Mouse (Mus musculus): ENCODE measurements around the gene Gm19935. TPM values are rescaled to one million over a fixed set of nuclear protein-coding genes. Genes with fewer than 3 reads are reported as not detected.

The Gm19935 gene
- polyA plus RNA-seq, 1 experiment from 2014 or later: not detected

DNA sequence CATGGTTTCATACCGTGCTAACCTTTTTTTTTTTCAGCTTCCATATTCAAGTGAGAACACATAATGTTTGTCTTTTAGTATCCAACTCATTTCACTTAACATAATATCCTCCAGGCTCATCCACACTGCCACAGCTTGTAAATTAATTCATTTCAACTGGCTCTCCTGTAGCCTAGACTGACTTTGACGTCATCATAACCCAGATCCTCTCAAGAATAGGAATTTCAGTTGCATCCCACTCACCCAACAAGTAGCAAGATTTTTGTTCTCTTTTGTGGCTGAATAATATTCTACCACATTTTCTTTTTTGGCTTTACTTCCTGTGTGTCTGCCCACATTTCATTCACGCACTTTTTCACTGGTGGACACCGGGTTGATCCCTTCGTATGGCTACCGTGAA is 20.2 kb upstream of the Gm19935 start:
- ATAC-seq (replicated peaks; ENCODE audit: insufficient number of reproducible peaks, low FRiP score, low TSS enrichment, low read depth) (no peak), DNase-seq (ENCODE audit: low spot score) (no peak)
- H3K4me3 ChIP-seq (ENCODE audit: low read depth, low read length): no peak overlapping the region
- no peaks in the 10 kb centered on the region for H3K36me3 ChIP-seq (replicated peaks; ENCODE audit: control insufficient read depth, insufficient read depth, low read depth, low read length)
- no peak overlapping the region for H3K4me2 ChIP-seq (ENCODE audit: low read depth, low read length)
- no peak overlapping the region for H3K9ac ChIP-seq (replicated peaks; ENCODE audit: low read length)
- no peaks in the 10 kb centered on the region for H3K27me3 ChIP-seq (ENCODE audit: control insufficient read depth, insufficient read depth, low read length)
- no peaks in the 10 kb centered on the region for H3K9me3 ChIP-seq (replicated peaks; ENCODE audit: control insufficient read depth, low read length)
- 92% methylated on average over 6 of the region's 6 CpGs for WGBS
- no peaks in the 10 kb centered on the region for H3K4me1 ChIP-seq (ENCODE audit: control insufficient read depth, insufficient read depth, low read length)
- H3K27ac ChIP-seq (replicated peaks; ENCODE audit: low read depth, low read length): no peak overlapping the region

DNA sequence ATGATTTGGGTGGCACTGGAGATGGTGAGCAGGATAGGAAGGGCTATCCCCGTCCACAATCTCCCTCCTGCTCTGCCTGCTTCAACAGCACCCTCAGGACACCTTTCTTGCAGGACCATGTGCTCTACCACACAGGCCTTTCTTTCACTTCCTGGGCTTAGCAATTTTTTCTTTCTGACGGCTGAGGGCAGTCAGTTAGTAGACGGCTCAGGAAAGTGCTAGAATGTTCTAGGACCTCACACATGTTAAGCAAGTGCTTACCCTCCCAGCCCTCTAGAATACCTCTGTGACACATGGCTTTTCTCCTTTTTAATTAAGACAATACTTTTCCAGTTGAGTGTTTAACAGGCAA is 17.1 kb upstream of the Gm19935 start:
- H3K4me2 ChIP-seq (ENCODE audit: low read depth, low read length): no peak overlapping the region
- H3K9ac ChIP-seq (replicated peaks; ENCODE audit: low read length): no peak overlapping the region
- H3K4me1 ChIP-seq (ENCODE audit: control insufficient read depth, insufficient read depth, low read length): no peaks in the 10 kb centered on the region
- 73% methylated on average over 3 of the region's 3 CpGs for WGBS
- no peaks in the 10 kb centered on the region for H3K36me3 ChIP-seq (replicated peaks; ENCODE audit: control insufficient read depth, insufficient read depth, low read depth, low read length)
- H3K27ac ChIP-seq (replicated peaks; ENCODE audit: low read depth, low read length): no peak overlapping the region
- no peaks in the 10 kb centered on the region for H3K9me3 ChIP-seq (replicated peaks; ENCODE audit: control insufficient read depth, low read length)
- H3K4me3 ChIP-seq (ENCODE audit: low read depth, low read length): no peak overlapping the region
- DNase-seq (ENCODE audit: low spot score): no peak
- no peak for ATAC-seq (replicated peaks; ENCODE audit: insufficient number of reproducible peaks, low FRiP score, low TSS enrichment, low read depth)
- no peaks in the 10 kb centered on the region for H3K27me3 ChIP-seq (ENCODE audit: control insufficient read depth, insufficient read depth, low read length)

DNA sequence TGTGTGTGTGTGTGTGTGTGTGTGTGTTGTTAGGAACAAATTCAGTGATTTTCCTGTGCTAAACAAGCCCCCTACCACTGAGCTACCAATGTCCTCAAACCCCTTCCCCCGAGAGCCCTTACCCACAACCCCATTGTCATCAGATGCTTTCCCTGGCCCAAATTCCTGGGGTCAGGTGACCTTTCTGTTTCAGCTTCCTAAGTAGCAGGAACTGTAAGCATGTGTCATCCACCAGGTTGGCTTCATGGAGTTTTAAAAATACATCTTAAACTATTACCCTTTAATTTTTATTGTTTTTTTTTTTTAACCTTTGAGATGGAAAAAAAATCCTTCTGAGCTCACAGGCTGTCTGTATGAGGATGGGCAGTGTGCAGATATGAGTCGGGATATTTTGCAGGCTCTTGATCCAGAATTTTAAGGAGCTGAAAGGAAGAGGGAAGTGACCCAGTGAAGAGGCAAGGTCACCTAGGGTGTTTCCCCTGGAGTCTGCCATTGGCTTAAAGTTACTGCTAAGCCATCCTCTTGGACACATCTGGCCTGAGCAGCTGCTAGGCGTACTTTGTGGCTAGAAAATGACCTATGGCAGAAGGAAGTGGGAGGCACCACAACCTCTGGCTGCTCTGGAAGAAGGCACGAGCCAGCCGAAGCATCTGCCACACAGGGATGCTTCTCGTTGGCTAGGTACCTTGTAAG is 16.6 kb upstream of the Gm19935 start:
- no peak for DNase-seq (ENCODE audit: low spot score)
- 33% methylated on average over 6 of the region's 6 CpGs for WGBS
- no peaks in the 10 kb centered on the region for H3K27me3 ChIP-seq (ENCODE audit: control insufficient read depth, insufficient read depth, low read length)
- no peak overlapping the region for H3K9ac ChIP-seq (replicated peaks; ENCODE audit: low read length)
- H3K4me1 ChIP-seq (ENCODE audit: control insufficient read depth, insufficient read depth, low read length): no peaks in the 10 kb centered on the region
- ATAC-seq (replicated peaks; ENCODE audit: insufficient number of reproducible peaks, low FRiP score, low TSS enrichment, low read depth): no peak
- H3K9me3 ChIP-seq (replicated peaks; ENCODE audit: control insufficient read depth, low read length): no peaks in the 10 kb centered on the region
- H3K36me3 ChIP-seq (replicated peaks; ENCODE audit: control insufficient read depth, insufficient read depth, low read depth, low read length): no peaks in the 10 kb centered on the region
- H3K4me2 ChIP-seq (ENCODE audit: low read depth, low read length): no peak overlapping the region
- no peak overlapping the region for H3K4me3 ChIP-seq (ENCODE audit: low read depth, low read length)
- no peak overlapping the region for H3K27ac ChIP-seq (replicated peaks; ENCODE audit: low read depth, low read length)

DNA sequence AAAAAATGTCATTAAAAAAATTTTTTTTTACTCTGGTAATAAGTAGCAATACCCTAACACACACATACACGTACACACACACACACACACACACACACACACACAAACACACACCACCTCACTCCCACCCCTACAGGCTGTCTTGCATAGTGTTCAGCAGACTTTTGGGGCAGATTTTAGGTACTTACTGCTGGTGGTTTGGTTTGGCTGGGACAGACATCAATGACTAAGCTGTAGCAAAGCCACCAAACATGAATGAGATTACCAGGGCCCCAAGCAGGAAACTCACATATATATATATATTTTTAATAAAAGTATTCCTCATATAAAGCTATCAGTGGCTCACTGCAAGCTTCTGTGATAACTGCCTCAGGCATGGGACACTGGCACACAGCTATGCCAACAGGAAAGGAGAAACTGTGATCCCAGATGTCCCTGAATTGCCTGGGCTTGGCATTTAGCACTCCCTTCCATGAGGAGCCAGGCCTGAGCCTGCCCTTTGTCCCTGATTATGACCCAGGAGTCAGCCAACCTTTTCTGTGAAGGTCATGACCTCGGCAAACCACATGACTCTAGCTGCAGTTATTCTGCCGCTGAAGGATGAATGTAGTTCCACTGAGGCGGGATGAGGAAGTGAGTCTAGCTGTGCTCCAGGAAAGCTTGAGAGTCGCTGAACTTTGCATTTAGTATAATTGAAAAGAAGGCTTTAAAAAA is 15.5 kb upstream of the Gm19935 start:
- H3K27me3 ChIP-seq (ENCODE audit: control insufficient read depth, insufficient read depth, low read length): no peaks in the 10 kb centered on the region
- 35% methylated on average over 5 of the region's 5 CpGs for WGBS
- H3K9me3 ChIP-seq (replicated peaks; ENCODE audit: control insufficient read depth, low read length): no peaks in the 10 kb centered on the region
- no peak overlapping the region for H3K4me3 ChIP-seq (ENCODE audit: low read depth, low read length)
- H3K4me2 ChIP-seq (ENCODE audit: low read depth, low read length): no peak overlapping the region
- H3K27ac ChIP-seq (replicated peaks; ENCODE audit: low read depth, low read length): no peak overlapping the region
- no peaks in the 10 kb centered on the region for H3K36me3 ChIP-seq (replicated peaks; ENCODE audit: control insufficient read depth, insufficient read depth, low read depth, low read length)
- DNase-seq (ENCODE audit: low spot score) (no peak), ATAC-seq (replicated peaks; ENCODE audit: insufficient number of reproducible peaks, low FRiP score, low TSS enrichment, low read depth) (no peak)
- no peak overlapping the region for H3K9ac ChIP-seq (replicated peaks; ENCODE audit: low read length)
- no peaks in the 10 kb centered on the region for H3K4me1 ChIP-seq (ENCODE audit: control insufficient read depth, insufficient read depth, low read length)

DNA sequence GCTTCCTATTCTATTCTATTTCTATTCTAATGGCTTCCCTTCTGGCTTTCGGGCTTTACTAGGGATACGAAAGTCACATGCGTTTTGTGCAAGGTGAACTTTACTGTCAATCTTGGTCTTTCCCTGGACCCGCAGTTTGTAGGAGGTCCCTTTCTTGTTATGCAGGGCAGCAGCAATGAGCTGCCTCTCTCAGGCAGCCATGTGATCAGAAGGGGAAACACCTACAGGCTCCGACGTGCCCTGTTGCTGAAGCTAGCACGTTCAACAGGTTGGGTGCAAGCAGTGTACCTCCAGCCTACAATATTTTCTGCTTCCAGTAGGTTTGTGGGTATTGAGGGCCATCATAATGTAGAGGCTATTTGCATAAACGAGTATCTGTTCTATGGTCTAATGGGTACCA is 13.8 kb upstream of the Gm19935 start:
- Histone ChIP-seq H3K27me3 (ENCODE audit: control insufficient read depth, insufficient read depth, low read length) (no peaks in the 10 kb centered on the region), H3K4me1 (ENCODE audit: control insufficient read depth, insufficient read depth, low read length) (no peaks in the 10 kb centered on the region), H3K9ac (replicated peaks; ENCODE audit: low read length) (no peak overlapping the region), H3K4me3 (ENCODE audit: low read depth, low read length) (no peak overlapping the region), H3K9me3 (replicated peaks; ENCODE audit: control insufficient read depth, low read length) (no peaks in the 10 kb centered on the region), H3K4me2 (ENCODE audit: low read depth, low read length) (no peak overlapping the region), H3K27ac (replicated peaks; ENCODE audit: low read depth, low read length) (no peak overlapping the region), H3K36me3 (replicated peaks; ENCODE audit: control insufficient read depth, insufficient read depth, low read depth, low read length) (no peaks in the 10 kb centered on the region)
- DNase-seq (ENCODE audit: low spot score) (no peak), ATAC-seq (replicated peaks; ENCODE audit: insufficient number of reproducible peaks, low FRiP score, low TSS enrichment, low read depth) (no peak)
- WGBS: 70% methylated on average over 8 of the region's 8 CpGs

DNA sequence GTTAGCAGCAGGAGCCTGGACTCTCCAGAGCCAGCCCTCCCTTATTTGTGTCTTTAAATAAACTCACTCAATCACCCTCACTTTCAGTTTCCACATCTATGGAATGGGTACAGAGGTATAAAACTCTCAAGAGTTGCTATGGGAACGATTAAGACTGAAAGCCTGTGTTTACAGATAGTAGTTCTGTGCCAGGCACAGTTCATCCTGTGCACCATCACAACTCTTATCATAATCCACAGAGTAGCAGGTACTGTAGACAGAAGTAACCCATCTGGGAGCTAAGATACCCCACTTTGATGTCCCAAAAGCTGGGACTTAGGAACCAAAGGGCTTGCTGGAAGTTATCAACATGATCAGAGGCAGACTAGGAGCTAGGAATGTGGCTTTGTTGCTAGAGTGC is 12.6 kb upstream of the Gm19935 start:
- Histone ChIP-seq H3K4me2 (ENCODE audit: low read depth, low read length) (no peak overlapping the region), H3K36me3 (replicated peaks; ENCODE audit: control insufficient read depth, insufficient read depth, low read depth, low read length) (no peaks in the 10 kb centered on the region), H3K9me3 (replicated peaks; ENCODE audit: control insufficient read depth, low read length) (no peaks in the 10 kb centered on the region), H3K27ac (replicated peaks; ENCODE audit: low read depth, low read length) (no peak overlapping the region), H3K4me1 (ENCODE audit: control insufficient read depth, insufficient read depth, low read length) (no peaks in the 10 kb centered on the region), H3K27me3 (ENCODE audit: control insufficient read depth, insufficient read depth, low read length) (no peaks in the 10 kb centered on the region), H3K9ac (replicated peaks; ENCODE audit: low read length) (no peak overlapping the region), H3K4me3 (ENCODE audit: low read depth, low read length) (no peak overlapping the region)
- DNase-seq (ENCODE audit: low spot score): no peak
- 79% methylated on average over 1 of the region's 1 CpGs for WGBS
- ATAC-seq (replicated peaks; ENCODE audit: insufficient number of reproducible peaks, low FRiP score, low TSS enrichment, low read depth): no peak

DNA sequence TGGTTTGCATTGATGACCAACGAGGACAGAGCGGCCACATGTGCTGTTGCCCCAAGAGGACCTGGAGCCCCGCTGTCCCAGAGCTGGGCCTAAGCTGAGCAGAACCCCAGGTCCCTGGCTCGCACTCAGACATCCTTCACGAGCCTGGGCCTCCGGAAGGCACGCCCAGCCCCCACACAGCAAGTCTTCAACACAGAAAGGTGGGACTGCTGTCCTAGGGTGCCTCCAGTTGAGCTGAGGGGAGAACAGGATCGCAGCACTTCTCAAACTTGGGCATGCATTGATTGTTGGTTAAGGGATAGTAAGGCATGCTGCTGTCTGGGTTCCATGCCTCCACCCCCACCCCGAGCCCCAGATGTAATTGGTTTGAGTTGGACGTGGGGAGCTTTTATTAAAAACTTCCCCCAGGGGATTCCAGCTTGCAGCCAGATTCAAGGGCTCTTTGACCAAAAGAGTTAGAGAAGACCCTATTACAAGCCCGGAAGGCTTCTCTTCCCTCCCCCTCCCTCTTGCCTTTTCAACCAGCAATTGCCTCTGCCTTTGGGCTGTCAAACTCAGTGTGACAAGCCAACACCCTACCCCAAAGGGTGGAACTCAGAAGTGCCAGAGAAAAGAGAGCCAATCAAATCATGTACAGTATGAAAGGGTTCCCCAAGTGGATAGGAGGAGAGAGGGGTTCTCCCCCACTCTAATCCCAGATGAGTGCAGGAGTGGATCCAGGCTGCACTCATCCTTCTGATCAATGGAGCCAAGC is 12.0 kb upstream of the Gm19935 start:
- no peak overlapping the region for H3K27ac ChIP-seq (replicated peaks; ENCODE audit: low read depth, low read length)

More for the DNA sequence above, 12.0 kb upstream of the Gm19935 start:
- 1% methylated on average over 11 of the region's 11 CpGs for WGBS
- Histone ChIP-seq H3K9ac (replicated peaks; ENCODE audit: low read length) (peak overlapping the region; percentile 49), H3K27me3 (ENCODE audit: control insufficient read depth, insufficient read depth, low read length) (no peaks in the 10 kb centered on the region), H3K4me3 (ENCODE audit: low read depth, low read length) (peak overlapping the region; percentile 36), H3K4me1 (ENCODE audit: control insufficient read depth, insufficient read depth, low read length) (no peaks in the 10 kb centered on the region), H3K4me2 (ENCODE audit: low read depth, low read length) (peak overlapping the region; percentile 64), H3K9me3 (replicated peaks; ENCODE audit: control insufficient read depth, low read length) (no peaks in the 10 kb centered on the region), H3K36me3 (replicated peaks; ENCODE audit: control insufficient read depth, insufficient read depth, low read depth, low read length) (no peaks in the 10 kb centered on the region)
- DNase-seq (ENCODE audit: low spot score) (peak; percentile 54), ATAC-seq (replicated peaks; ENCODE audit: insufficient number of reproducible peaks, low FRiP score, low TSS enrichment, low read depth) (peak; percentile 82)

Data from embryonic facial prominence, embryonic 11.5 days (tissue).